Mouse (Mus musculus): ENCODE results near the gene Tbata.
A peak's percentile ranks its signal among the peaks of the same experiment; 100 is the strongest.

The Tbata gene

GRCm38 (mm10) chr10:61208114-61208684, 36.4 kb downstream of the Tbata start:
- DNase-seq (ENCODE audit: low spot score in 2 of 2): no peak

GRCm38 (mm10) chr10:61211105-61211504, 39.4 kb downstream of the Tbata start:
- DNase-seq (ENCODE audit: low spot score in 2 of 2): no peak

- DNase-seq (ENCODE audit: low spot score in 2 of 2): peak; percentile 42 to 72
Measured at GRCm38 (mm10) chr10:61211743-61212142, 40.0 kb downstream of the Tbata start.

DNA sequence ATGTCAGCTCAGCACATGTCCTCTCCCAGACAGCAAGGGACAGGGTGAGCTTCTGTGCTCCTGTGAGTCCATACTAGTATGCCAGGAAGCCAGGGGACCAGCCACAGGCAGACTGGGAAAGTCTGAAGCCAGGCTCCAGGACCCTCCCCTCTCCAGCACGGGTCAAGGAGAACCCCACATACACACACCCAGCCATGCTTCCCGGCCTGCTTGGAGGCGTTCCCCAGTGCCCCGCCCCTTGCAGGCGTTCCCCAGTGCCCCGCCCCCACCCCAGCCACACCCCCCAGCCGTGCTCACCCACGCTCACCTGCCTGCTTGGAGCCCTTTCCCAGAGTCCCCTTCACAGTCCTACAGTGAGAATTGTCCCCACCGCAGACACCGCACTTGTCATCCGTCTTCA, 41.1 kb downstream of the Tbata start:
- DNase-seq (ENCODE audit: low spot score in 2 of 2): no peak

DNA sequence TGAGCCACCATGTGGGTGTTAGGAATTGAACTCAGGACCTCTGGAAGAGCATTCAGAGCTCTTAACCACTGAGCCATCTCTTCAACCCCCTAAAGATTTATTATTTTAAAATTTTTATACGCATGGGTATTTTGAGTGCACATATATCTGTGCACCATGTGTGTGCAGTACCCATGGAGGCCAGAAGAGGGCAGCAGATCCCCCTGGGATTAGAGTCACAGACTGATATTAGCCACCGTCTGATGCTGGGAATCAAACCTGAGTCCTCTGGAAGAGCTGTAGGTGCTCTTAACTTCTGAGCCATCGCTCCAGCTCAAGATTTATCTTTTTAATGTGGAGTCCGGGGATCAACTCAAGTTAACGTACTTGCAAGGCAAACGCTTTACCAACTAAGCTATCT, 43.9 kb downstream of the Tbata start:
- DNase-seq (ENCODE audit: low spot score in 2 of 2): no peak

- no peak for DNase-seq (ENCODE audit: low spot score in 2 of 2)
Measured at GRCm38 (mm10) chr10:61216163-61216562, 44.4 kb downstream of the Tbata start.

DNA sequence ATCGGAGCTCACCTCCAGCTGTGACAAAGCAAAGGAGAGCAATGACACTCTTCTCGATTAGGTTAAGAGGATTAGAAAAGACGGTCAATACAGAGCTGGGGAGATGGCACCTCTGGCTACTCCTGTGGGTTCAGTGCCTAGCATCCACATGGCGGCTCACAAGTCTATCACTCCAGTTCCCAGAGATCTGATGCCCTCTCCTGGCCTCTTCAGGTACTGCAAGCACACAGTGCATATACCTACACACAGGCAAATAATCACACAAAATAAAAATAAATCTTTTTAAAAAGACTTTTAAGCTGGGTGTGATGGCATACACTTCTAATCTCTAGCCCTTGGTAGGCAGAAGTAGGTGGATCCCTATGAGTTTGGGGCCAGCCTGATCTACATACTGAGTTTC, 47.6 kb downstream of the Tbata start:
- DNase-seq (ENCODE audit: low spot score in 2 of 2): no peak

DNA sequence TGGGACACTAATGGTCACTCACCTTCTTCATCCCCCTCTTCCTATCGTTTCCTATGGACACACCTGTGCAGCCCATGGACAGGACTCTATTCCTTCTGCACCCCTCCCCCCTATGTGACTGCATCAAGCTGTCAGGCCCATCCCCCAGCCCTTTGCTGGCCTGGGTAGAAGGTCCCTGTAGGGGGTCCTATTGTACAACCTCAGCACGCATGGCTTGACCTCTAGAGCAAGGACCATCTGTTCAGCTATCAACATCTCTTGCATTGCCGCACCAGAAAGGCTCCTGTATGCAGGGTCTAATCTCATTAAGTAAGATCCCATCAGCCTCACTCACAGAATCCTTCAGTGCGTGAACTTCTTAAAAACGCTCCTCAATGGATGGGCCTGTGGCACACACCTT, 53.9 kb downstream of the Tbata start:
- DNase-seq (ENCODE audit: low spot score in 2 of 2): no peak

DNA sequence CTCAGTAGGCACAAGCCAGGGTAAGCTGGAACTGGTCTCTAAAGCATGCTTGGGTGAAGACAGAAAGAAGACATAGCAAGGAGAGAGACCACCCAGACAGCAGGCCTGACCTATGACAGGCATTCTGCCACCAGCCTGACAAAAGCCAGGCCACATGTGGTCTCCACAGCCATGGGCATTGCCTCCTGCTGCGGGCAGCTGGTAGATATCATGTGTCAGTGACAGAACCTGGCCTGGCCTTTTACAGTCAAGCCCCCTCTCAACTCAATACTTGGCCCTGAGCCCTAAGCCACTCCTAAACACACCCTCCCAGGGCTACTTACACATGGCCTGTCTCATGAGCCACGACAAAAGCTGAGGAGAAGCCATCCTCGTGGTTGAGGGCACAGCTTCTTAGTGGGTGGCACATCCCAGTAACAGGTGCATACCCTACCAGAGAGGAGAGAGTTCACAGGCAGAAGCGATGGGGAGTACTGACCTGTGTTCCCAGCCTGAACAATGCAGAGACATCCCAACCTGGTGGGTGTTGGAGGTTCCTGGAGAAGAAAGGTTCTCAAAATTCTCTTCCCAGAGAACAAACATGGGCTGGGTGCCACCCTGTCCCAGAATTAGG, 55.1 kb downstream of the Tbata start:
- no peak for DNase-seq (ENCODE audit: low spot score in 2 of 2)

DNA sequence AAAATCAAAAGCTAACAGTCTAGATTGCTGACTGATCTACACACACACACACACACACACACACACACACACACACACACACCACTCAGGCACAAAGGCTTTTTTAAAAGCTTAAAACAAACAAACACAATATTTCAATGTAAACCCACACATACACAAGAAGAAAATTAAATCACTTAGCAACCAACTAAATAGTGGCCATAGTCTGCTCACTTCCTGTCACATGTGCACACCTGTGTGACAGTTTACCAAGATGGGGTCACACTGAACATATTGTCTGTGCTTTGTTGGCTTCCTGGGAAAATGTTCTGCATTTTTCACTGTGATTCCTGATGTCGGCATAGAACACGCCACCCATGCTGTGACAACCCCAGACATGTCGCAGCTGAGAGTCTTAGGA, 60.0 kb downstream of the Tbata start:
- no peak for DNase-seq (ENCODE audit: low spot score in 2 of 2)

- DNase-seq (ENCODE audit: low spot score in 2 of 2): no peak
Measured at GRCm38 (mm10) chr10:61232858-61233567, 61.3 kb downstream of the Tbata start.

DNA sequence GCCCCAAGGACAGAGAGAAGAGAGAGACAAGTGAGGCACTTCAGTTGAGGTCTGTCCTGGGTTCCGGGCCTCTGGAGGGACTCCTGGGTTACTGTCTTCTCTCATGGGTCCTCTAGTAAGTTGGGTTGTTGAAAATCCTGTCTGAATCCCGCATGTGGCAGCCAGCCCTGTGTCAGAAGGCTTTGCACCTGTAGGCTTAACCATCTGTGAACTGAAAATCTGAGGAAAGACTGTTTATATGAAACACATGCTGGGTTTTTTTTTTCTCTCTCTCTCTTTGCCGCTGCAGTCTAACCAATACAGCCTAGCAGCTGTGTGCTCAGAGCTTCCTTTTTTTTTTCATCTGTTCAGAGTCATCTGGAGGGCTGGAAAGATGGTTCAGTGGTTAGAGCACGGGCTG, 62.6 kb downstream of the Tbata start:
- no peak for DNase-seq (ENCODE audit: low spot score in 2 of 2)

GRCm38 (mm10) chr10:61235677-61236267, 64.0 kb downstream of the Tbata start:
- no peak for DNase-seq (ENCODE audit: low spot score in 2 of 2)

DNA sequence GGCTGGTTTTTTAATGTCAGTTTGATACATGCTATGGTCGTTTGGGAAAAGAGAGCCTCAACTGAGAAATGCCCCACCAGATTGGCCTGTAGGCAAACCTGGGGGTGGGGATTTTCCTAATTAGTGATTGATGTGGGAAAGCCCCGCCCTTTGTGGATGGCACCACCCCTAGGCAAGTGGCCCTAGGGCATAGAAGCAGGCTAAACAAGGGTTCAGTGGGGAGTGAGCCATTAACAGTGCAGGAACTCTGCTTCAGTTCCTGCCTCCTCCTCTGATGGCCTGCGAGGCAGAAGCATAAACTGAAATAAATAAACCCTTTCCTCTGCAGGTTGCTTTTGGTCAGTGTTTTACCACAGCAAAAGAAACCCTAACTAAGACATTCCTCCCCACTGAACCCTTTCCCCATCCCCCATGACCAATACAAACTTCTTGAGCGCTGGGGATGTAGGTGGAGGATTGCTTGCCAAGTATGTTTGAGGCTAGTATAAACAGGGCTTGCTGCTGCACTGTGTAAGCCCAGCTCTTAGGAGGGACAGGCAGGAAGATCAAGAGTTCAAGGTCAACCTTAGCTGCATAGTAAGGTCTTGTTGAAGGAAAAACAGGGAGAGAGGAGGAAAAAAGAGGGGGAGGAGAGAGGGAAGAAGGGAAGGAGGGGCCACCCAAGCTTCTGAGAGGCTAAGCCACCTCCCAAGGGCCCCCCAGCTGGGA, 65.1 kb downstream of the Tbata start:
- no peak for DNase-seq (ENCODE audit: low spot score in 2 of 2)

GRCm38 (mm10) chr10:61237391-61237785, 65.6 kb downstream of the Tbata start:
- DNase-seq (ENCODE audit: low spot score in 2 of 2): no peak
